Mouse (Mus musculus): ENCODE measurements around the gene Rps6kb2. TPM values are rescaled to one million over a fixed set of nuclear protein-coding genes. Genes with fewer than 3 reads are reported as not detected.
A peak's percentile ranks its signal among the peaks of the same experiment; 100 is the strongest.

Gene Rps6kb2
- 10 to 100 TPM; 39.5 to 39.9 TPM for total RNA-seq (2021)
- long read RNA-seq, experiment 1, full-length matches to known transcripts, result 15 of 39 reads
- long read RNA-seq, experiment 1, partial matches to known transcripts, result 9 of 39 reads
- long read RNA-seq, experiment 1, other reads (novel, unspliced or antisense), result 15 of 39 reads
- long read RNA-seq, experiment 2, full-length matches to known transcripts, result 5 of 29 reads
- long read RNA-seq, experiment 2, partial matches to known transcripts, result 14 of 29 reads
- long read RNA-seq, experiment 2, other reads (novel, unspliced or antisense), result 10 of 29 reads

DNA sequence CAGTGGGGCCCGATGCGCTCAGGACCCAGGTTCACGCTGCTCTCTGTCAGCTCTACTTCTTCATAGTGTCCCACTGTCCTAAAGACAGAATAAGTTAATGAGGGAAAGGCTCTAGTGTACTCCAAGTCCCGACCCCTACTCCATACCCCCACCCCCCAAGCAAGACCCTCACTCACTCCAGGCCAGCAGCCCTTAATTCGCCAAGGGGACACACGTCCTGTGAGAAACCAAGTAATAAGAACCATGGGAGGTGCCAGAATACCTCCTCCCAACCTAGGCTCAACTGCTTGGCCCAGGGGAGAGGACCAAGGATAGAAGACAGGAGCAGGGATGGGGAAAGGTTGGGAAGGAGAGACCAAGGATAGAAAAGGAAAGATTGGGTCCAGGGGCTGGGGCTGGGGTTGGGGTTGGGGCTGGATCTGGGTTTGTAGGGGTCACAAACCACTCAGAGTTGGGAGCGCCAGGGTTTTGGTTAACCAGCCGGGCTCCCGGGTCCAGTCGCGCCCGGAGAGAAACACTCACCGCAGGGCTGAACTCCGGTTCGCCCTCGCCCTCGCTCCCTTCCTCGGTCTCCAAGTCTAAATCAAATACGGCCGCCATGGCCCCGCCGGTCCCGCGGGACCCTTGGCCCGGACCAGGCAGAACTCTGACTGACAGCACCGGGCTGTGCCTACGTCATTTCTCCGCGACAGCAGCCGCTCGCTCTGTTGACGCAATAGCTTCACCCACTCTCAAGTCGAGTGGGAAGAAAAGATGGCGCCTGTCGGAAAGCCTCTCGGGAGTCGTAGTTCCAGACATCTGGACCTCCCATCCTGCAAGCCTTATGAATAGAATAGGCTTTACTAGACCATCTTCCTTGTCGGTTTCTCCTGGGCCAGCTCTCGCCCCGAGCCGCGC is at the start of gene Rps6kb2:
Rps6kb2 (minus strand) TSS at position 709 of the 897 bp plus-strand sequence.
- DNase-seq (ENCODE audit: low spot score in 2 of 2), result peak; percentile 98
- intact Hi-C loops (cut with DNase I), result no loop called here

DNA sequence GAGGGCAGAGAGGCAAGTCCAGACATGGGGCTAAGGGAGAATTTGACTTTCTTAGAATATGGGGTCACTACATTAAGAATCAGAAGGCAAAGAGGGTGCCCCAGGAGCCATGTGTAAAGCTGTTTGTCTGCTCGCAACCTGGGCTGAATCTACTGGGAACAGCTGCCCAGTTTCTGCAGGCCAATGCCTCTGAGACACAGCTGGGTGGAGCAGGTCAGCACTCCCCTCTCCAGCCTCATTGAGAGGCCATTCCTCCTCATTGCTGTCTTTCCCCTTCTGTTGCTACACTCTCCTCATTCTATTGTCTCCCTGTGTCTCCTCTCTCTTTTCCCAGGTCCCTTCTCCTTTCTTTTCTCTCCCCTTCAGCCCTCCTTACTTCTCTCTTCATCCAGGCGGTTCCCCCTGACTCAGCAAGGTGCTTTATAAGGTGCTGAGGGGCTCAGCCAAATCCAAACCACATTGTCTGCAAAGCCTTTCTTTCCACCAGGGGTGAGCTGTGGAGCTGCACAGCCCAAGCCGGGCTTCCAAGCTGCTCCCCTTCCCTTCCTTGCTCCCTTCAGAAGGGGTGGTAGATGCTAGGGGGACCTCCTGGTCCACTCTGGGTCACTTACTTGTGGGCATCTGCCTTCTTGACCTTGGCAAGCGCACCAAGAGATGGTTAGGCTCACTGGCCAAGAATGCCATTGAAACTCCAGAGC is 48.9 kb upstream of the Rps6kb2 start:
- intact Hi-C loops (cut with DNase I), result no loop called here

DNA sequence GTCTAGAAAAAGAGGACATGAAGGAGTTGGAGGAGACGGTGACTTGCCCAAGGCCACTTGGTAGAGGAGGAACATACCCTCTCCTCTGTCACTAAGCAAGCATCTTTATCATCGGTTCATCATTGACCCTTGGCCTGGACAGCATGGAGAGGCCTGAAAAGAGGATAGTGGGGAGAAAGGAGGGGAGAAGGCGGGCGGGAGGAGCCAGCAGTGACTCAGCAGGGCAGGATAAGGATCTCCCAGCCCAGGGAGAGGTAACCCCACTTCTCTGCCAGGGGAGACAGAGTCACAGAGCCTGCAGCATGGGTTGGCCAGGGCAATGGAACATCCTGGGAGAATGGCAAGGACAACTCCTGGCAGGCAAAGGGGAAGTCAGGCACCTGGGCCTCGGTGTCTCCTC is 45.4 kb upstream of the Rps6kb2 start:
- intact Hi-C loops (cut with DNase I), result no loop called here
- no peak for DNase-seq (ENCODE audit: low spot score in 2 of 2)

More for the DNA sequence above, 48.9 kb upstream of the Rps6kb2 start:
- no peak for DNase-seq (ENCODE audit: low spot score in 2 of 2)

GRCm38 (mm10) chr19:4206971-4207370 is 43.8 kb upstream of the Rps6kb2 start:
- intact Hi-C loops (cut with DNase I), result loop anchor here (2.0 kb wide), 1 partner anchor 22 kb away; no protein-coding TSS in a partner anchor
- peak; percentile 63 to 64 for DNase-seq (ENCODE audit: low spot score in 2 of 2)

DNA sequence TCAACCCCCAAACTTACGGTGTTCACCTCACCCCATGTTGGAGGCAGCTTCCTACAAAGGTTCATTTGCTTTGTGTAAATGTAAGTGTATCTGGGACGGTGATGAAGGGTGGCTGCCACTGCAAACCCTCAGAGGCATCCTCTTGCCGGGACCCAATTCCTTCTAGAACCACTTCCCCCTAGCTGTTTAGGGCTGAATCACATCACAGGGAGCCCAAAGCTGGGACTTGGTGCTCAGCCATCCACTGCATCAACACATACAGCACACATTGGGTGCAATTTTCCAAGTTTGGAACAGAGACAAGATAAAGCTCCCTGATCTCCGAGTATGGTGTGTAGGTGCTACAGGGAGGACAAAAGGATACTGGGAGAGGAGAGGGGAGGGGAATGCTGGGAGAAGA is 41.7 kb upstream of the Rps6kb2 start:
- no peak for DNase-seq (ENCODE audit: low spot score in 2 of 2)
- intact Hi-C loops (cut with DNase I), result no loop called here

GRCm38 (mm10) chr19:4203604-4204326 is 40.6 kb upstream of the Rps6kb2 start:
- intact Hi-C loops (cut with DNase I), result no loop called here
- no peak for DNase-seq (ENCODE audit: low spot score in 2 of 2)

DNA sequence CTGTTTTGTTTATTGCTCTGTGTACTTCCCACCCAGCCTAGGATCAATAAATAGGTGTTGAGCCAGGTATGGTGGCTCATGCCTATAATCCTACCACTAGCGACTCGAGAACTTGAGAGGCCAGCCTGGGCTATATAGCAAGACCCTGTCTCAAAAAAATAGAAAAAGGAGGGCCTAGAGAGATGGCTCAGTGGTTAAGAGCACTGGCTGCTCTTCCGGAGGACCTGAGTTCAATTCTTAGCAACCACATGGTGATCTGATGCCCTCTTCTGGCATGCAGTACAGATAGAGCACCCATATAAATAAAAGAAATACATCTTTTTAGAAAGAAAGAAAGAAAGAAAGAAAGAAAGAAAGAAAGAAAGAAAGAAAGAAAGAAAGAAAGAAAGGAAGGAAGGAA is 40.0 kb upstream of the Rps6kb2 start:
- intact Hi-C loops (cut with DNase I), result no loop called here
- no peak for DNase-seq (ENCODE audit: low spot score in 2 of 2)

GRCm38 (mm10) chr19:4202149-4202548 is 39.0 kb upstream of the Rps6kb2 start:
- intact Hi-C loops (cut with DNase I), result no loop called here
- DNase-seq (ENCODE audit: low spot score in 2 of 2), result no peak

DNA sequence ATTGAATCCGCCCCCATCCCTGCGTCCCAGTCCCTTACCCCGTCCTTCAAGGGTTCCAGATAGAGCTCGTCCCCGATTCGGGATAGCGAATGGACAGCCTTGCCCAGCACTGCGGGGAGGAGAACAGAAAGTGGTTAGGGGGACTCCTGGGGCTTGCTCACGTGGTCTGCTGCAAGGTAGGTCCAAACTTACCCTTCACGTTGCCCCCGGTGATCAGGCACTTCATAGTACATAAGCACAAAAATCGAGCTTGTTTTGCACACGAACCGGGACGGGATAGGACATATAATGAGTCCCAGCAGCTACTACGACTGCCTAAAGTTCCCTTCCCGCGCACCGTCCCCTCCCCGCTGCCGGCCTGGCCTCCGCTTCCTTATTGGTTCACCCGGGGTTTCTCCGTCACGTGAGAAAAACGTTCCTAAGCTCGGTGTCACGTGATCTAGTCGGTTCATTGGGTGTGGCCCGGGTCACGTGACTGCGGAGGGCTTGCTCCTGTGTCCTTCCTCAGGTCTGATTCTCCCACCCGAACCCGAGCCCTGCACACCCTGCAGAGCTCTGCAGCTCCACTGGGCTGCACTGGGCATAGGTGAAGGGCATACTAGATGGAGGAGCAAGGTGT is 38.2 kb upstream of the Rps6kb2 start, which contains the start of gene Rad9a:
Rad9a (minus strand) TSS at position 372 of the 619 bp plus-strand sequence.
- intact Hi-C loops (cut with DNase I), result no loop called here

DNA sequence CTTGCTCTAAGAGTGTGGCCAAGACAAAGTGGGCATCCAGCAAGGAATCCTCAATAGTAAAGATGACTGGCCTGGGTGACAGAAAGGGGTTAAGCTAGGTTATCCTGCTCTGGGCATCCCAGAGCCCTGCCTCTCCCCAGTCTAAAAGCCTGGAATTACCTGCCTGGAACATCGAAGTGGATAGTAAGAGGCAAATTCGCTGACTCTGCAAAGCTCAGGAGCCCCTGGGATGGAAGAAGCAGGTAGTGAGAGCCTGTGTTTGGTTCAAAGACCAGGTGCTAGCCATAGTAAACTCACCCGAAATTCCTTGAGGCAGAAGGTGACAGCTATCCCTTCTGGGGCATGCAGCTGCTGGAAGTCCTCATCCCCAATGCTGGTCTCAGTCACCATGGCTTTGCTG is 34.0 kb upstream of the Rps6kb2 start:
- DNase-seq (ENCODE audit: low spot score in 2 of 2), result no peak
- intact Hi-C loops (cut with DNase I), result no loop called here

More for the DNA sequence above, 38.2 kb upstream of the Rps6kb2 start, which contains the start of gene Rad9a:
- peak; percentile 96 to 98 for DNase-seq (ENCODE audit: low spot score in 2 of 2)

DNA sequence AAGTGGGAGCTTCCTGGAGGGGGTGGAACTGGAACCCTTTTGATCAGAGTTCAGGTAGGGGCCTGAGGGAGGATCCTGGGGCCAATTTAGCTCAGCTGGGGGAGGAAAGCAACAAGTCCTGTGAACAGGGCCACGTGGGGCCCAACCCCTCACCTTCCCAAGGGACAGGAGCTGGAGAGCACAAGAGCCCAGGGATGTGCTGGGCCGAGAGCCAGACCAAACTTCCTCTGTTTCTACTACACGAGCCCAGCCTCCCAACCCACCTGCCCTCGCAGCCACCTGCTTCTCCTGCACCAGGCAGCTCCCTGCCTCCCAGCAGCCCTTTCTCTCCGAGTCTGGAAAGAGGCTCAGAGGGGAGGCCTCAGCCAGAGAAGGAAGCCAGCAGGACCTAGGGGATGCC is 33.4 kb upstream of the Rps6kb2 start:
- intact Hi-C loops (cut with DNase I), result no loop called here
- no peak for DNase-seq (ENCODE audit: low spot score in 2 of 2)

DNA sequence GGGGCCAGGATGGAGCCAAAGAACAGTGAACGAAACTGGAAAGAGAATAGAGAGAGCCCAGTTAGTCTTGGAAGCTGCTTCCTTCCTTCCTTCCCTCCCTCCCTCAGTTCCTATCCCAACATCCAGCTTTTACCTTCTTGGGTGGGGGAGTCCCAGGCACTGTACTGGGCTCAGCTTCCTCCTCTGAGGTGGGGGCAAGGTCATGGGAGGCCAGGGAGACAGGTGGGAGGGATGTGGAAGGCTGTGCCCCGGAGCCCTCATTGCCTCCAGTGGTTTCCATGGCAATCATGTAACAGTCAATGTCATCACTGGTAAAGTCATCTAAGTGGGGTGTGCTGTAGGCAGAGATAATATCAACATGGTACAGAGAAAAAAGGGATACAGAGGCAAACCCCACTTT is 32.9 kb upstream of the Rps6kb2 start:
- DNase-seq (ENCODE audit: low spot score in 2 of 2), result no peak
- intact Hi-C loops (cut with DNase I), result no loop called here

DNA sequence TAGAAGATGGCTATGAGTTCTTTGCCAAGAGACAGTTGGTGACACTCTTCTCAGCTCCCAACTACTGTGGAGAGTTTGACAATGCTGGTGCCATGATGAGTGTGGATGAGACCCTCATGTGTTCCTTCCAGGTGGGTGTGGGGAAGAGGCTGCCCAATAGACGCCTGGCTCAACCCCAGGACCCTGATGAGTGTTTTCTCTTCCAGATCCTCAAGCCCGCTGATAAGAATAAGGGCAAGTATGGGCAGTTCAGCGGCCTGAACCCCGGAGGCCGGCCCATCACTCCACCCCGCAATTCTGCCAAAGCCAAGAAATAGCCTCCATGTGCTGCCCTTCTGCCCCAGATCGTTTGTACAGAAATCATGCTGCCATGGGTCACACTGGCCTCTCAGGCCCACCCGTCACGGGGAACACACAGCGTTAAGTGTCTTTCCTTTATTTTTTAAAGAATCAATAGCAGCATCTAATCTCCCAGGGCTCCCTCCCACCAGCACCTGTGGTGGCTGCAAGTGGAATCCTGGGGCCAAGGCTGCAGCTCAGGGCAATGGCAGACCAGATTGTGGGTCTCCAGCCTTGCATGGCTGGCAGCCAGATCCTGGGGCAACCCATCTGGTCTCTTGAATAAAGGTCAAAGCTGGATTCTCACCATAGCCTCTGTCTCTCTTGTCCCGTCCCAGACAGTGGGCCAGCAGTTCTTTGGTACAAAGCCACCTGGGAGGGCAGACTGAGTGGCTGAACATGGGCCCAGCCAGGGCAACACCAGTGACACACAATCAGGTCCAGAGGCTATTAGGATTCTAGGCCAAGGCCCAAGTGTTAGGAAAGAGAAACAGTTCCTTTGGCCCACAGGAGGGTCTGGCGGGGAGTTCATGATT is 31.9 kb upstream of the Rps6kb2 start:
- intact Hi-C loops (cut with DNase I), result no loop called here

DNA sequence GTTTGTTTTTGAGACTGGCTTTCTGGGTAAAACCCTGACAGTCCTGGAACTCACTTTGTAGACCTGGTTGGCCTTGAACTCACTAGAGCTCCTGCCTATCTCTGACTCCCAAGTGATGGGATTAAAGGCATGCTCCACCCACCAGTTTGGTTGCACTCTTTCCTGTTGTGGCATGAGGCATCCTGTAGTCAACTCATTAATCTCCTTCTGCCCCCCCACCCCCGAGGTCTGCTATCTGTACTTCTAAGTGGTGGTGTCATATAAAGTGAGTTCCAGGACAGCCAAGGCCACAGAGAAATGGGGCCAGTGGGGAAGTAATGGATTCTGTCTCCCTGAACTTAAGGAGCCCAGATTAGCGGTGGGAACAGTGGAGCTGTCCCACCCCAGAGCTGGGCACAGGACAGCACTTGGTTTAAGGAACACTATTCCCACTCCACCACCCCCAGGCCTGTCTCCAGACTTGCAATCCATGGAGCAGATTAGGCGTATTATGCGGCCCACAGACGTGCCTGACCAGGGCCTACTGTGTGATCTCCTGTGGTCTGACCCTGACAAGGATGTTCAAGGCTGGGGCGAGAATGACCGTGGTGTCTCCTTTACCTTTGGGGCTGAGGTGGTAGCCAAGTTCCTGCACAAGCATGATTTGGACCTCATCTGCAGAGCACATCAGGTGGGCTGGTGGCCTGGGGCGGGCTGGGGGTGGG is 31.0 kb upstream of the Rps6kb2 start:
- intact Hi-C loops (cut with DNase I), result no loop called here
- no peak for DNase-seq (ENCODE audit: low spot score in 2 of 2)

More for the DNA sequence above, 31.9 kb upstream of the Rps6kb2 start:
- no peak for DNase-seq (ENCODE audit: low spot score in 2 of 2)

DNA sequence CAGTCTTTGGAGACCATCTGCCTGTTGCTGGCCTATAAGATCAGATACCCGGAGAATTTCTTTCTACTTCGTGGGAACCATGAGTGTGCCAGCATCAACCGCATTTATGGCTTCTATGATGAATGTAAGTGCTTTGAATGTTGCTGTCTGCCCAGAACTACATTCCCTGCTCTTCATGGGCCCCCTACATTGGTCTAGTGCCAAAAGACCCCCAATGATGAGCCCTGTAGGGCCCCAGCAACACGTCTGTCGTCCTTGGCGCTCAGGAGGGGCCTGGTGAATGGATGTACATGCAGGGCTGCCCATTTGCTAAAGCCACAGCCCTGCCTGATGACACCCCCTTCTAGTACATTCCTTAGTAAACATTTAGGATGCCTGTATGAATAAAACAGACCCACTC is 30.0 kb upstream of the Rps6kb2 start:
- DNase-seq (ENCODE audit: low spot score in 2 of 2), result no peak
- intact Hi-C loops (cut with DNase I), result no loop called here

DNA sequence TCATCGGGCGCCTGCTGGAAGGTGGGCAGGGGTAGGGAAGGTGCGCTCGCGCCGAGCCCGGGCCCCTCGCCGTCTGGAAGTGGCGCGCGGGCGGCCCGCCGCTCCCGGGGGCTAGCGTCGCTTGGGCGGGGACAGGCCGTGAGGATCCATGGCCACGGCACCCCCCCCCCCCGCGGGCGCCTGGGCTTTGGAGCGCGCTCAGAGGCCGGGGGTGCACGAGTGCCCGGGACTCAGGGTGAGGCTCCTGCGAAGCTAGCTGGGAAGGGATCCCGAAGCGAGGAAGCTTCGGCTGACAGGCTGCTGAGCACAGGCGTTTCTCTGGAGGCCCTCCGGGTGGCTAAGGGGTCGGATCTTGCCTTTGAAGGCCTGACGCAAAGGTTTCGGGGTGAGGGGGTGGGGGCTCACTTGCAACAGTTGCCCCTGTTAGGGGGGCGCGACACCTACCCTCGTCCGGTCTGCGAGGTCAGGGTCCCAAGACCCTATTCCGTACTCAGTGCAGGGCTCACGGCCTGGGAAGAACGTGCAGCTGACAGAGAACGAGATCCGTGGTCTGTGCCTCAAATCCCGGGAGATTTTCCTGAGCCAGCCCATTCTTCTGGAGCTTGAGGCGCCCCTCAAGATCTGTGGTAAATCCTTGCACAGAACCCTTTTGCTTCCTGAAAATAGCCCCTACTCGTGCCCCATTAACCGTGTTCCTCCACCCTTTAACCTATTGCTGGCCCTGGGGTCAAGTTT is 29.3 kb upstream of the Rps6kb2 start:
- no peak for DNase-seq (ENCODE audit: low spot score in 2 of 2)
- intact Hi-C loops (cut with DNase I), result loop anchor here (1.0 kb wide), 1 partner anchor 23 kb away; no protein-coding TSS in a partner anchor

Measured in left cerebral cortex, postnatal 14 days (tissue).